Comparison of ENCODE assay signal across 16 mouse cellular contexts in genomic region chr17:86261067-86261466, GRCm38 (mm10).
A peak's percentile ranks its signal among the peaks of the same experiment; 100 is the strongest.
DNase-seq lines count a peak whose midpoint lies in the region; ATAC-seq and TF ChIP-seq lines count a peak whose summit lies in the region.
"Had no signal": no experiment of that assay in that cellular context is flagged by ENCODE, and none has a peak within 500 bp of the region (broad histone marks: within the 10 kb centered on the region; RNA-seq: fewer than 3 reads in every experiment).

No protein-coding gene starts in this region.

- H3K4me2 ChIP-seq in heart, embryonic 11.5 days = no peak overlapping the region
- H3K4me2 ChIP-seq in hindbrain, postnatal 0 days (ENCODE audit: low read depth, low read length) = no peak overlapping the region
- no peak overlapping the region for H3K4me2 ChIP-seq in hindbrain, embryonic 16.5 days (ENCODE audit: low read length)
- H3K4me2 ChIP-seq in midbrain, embryonic 14.5 days (ENCODE audit: low read length) = no peak overlapping the region
- H3K4me2 ChIP-seq in midbrain, embryonic 11.5 days = no peak overlapping the region
- H3K4me2 ChIP-seq: embryonic facial prominence, embryonic 13.5 days; intestine, embryonic 15.5 days had no signal

- TF ChIP-seq CTCF in hindbrain, postnatal 0 days (IDR thresholded peaks at IDR 0.05; ENCODE audit: low read depth) = no peak

- no peak overlapping the region for H3K9ac ChIP-seq in heart, embryonic 11.5 days (ENCODE audit: low read depth, low read length)
- no peak overlapping the region for H3K9ac ChIP-seq in hindbrain, postnatal 0 days (replicated peaks; ENCODE audit: low read length)
- no peak overlapping the region for H3K9ac ChIP-seq in hindbrain, embryonic 16.5 days (ENCODE audit: low read depth, low read length)
- H3K9ac ChIP-seq in midbrain, embryonic 14.5 days (replicated peaks; ENCODE audit: low read length) = no peak overlapping the region
- no peak overlapping the region for H3K9ac ChIP-seq in midbrain, embryonic 11.5 days (ENCODE audit: low read length)
- H3K9ac ChIP-seq: embryonic facial prominence, embryonic 13.5 days; intestine, embryonic 15.5 days had no signal

- 67% methylated on average over 8 of the region's 8 CpGs for WGBS in heart, embryonic 11.5 days (ENCODE audit: insufficient replicate concordance)
- WGBS in hindbrain, postnatal 0 days = 24% methylated on average over 8 of the region's 8 CpGs
- 35% methylated on average over 8 of the region's 8 CpGs for WGBS in hindbrain, embryonic 16.5 days
- WGBS in midbrain, embryonic 14.5 days = 56% methylated on average over 8 of the region's 8 CpGs
- 89% methylated on average over 8 of the region's 8 CpGs for WGBS in midbrain, embryonic 11.5 days

- no peak for DNase-seq in heart, adult 11 months
- DNase-seq in hindbrain, postnatal 0 days (ENCODE audit: low spot score) = peak; percentile 63
- peak; percentile 55 for DNase-seq in midbrain, embryonic 14.5 days
- no peak for DNase-seq in midbrain, embryonic 11.5 days (ENCODE audit: low spot score, missing footprints)
- peak; percentile 63 for DNase-seq in heart, postnatal 4 days
- DNase-seq in spleen, postnatal 10 days (ENCODE audit: low spot score in 2 of 2) = no peak
- DNase-seq: adrenal gland, postnatal 36 days; liver; lung, adult 2 months; right cerebral cortex, postnatal 14 days; thymus, postnatal 25 days had no signal

- H3K9me3 ChIP-seq in heart, embryonic 11.5 days (replicated peaks; ENCODE audit: control insufficient read depth, low read length) = no peaks in the 10 kb centered on the region
- H3K9me3 ChIP-seq in hindbrain, postnatal 0 days (ENCODE audit: low read length) = no peaks in the 10 kb centered on the region
- no peaks in the 10 kb centered on the region for H3K9me3 ChIP-seq in hindbrain, embryonic 16.5 days (ENCODE audit: control insufficient read depth, low read length)
- no peaks in the 10 kb centered on the region for H3K9me3 ChIP-seq in midbrain, embryonic 14.5 days (ENCODE audit: control insufficient read depth, low read length)
- H3K9me3 ChIP-seq in midbrain, embryonic 11.5 days (ENCODE audit: control insufficient read depth, low read length) = no peaks in the 10 kb centered on the region
- H3K9me3 ChIP-seq: embryonic facial prominence, embryonic 13.5 days; intestine, embryonic 15.5 days had no signal

- H3K27ac ChIP-seq in heart, embryonic 11.5 days (ENCODE audit: low read depth, low read length) = 0 out of 2 replicates have a peak overlapping the region, but pooled peaks have one; percentile 29
- H3K27ac ChIP-seq in hindbrain, postnatal 0 days = no peak overlapping the region
- H3K27ac ChIP-seq in hindbrain, embryonic 16.5 days (ENCODE audit: low read depth, low read length) = no peak overlapping the region
- no peak overlapping the region for H3K27ac ChIP-seq in midbrain, embryonic 14.5 days (replicated peaks; ENCODE audit: low read depth, low read length)
- H3K27ac ChIP-seq in midbrain, embryonic 11.5 days (ENCODE audit: low read depth, low read length) = no peak overlapping the region
- H3K27ac ChIP-seq: embryonic facial prominence, embryonic 13.5 days; intestine, embryonic 15.5 days had no signal

- H3K4me1 ChIP-seq in heart, embryonic 11.5 days (ENCODE audit: control insufficient read depth, insufficient read depth, low read length) = peaks cover 12% of the 10 kb centered on the region; the same call in 1 of the 2 replicates
- peaks cover 9% of the 10 kb centered on the region for H3K4me1 ChIP-seq in hindbrain, postnatal 0 days (ENCODE audit: insufficient read depth, low read length)
- H3K4me1 ChIP-seq in hindbrain, embryonic 16.5 days (ENCODE audit: control insufficient read depth, insufficient read depth, low read depth, low read length) = peaks cover 19% of the 10 kb centered on the region
- H3K4me1 ChIP-seq in midbrain, embryonic 14.5 days (ENCODE audit: control insufficient read depth, insufficient read depth, low read length) = 0 out of 2 replicates have a peak, but pooled peaks cover 7% of the 10 kb centered on the region
- H3K4me1 ChIP-seq in midbrain, embryonic 11.5 days (ENCODE audit: control insufficient read depth, insufficient read depth, low read length) = no peaks in the 10 kb centered on the region

- no peak overlapping the region for H3K4me3 ChIP-seq in heart, embryonic 11.5 days (ENCODE audit: low read depth, low read length)
- no peak overlapping the region for H3K4me3 ChIP-seq in hindbrain, postnatal 0 days (ENCODE audit: low read length)
- no peak overlapping the region for H3K4me3 ChIP-seq in hindbrain, embryonic 16.5 days (ENCODE audit: low read length)
- H3K4me3 ChIP-seq in midbrain, embryonic 14.5 days (replicated peaks; ENCODE audit: low read depth, low read length) = no peak overlapping the region
- H3K4me3 ChIP-seq in midbrain, embryonic 11.5 days (ENCODE audit: low read depth, low read length) = no peak overlapping the region
- H3K4me3 ChIP-seq: embryonic facial prominence, embryonic 13.5 days; intestine, embryonic 15.5 days; myocyte had no signal

- no peaks in the 10 kb centered on the region for H3K36me3 ChIP-seq in heart, embryonic 11.5 days (ENCODE audit: control insufficient read depth, insufficient read depth, low read length)
- H3K36me3 ChIP-seq in hindbrain, postnatal 0 days (ENCODE audit: insufficient read depth, low read length) = no peaks in the 10 kb centered on the region
- no peaks in the 10 kb centered on the region for H3K36me3 ChIP-seq in hindbrain, embryonic 16.5 days (ENCODE audit: control insufficient read depth, insufficient read depth, low read length)
- H3K36me3 ChIP-seq in midbrain, embryonic 14.5 days (ENCODE audit: control insufficient read depth, insufficient read depth, low read length) = no peaks in the 10 kb centered on the region
- no peaks in the 10 kb centered on the region for H3K36me3 ChIP-seq in midbrain, embryonic 11.5 days (ENCODE audit: control insufficient read depth, insufficient read depth, low read length)
- H3K36me3 ChIP-seq: embryonic facial prominence, embryonic 13.5 days; intestine, embryonic 15.5 days had no signal

- ATAC-seq in heart, embryonic 11.5 days (replicated peaks; ENCODE audit: insufficient number of reproducible peaks, low FRiP score, low TSS enrichment) = no peak
- ATAC-seq in hindbrain, postnatal 0 days = no peak
- no peak for ATAC-seq in hindbrain, embryonic 16.5 days
- ATAC-seq in midbrain, embryonic 14.5 days (ENCODE audit: low FRiP score, low TSS enrichment) = no peak
- ATAC-seq in midbrain, embryonic 11.5 days (ENCODE audit: low FRiP score) = no peak
- ATAC-seq: intestine, embryonic 15.5 days had no signal

- H3K27me3 ChIP-seq in heart, embryonic 11.5 days (ENCODE audit: control insufficient read depth, insufficient read depth, low read length) = no peaks in the 10 kb centered on the region
- H3K27me3 ChIP-seq in hindbrain, postnatal 0 days (ENCODE audit: insufficient read depth, low read length) = no peaks in the 10 kb centered on the region
- no peaks in the 10 kb centered on the region for H3K27me3 ChIP-seq in hindbrain, embryonic 16.5 days (replicated peaks; ENCODE audit: control insufficient read depth, insufficient read depth, low read length)
- H3K27me3 ChIP-seq in midbrain, embryonic 14.5 days (ENCODE audit: control insufficient read depth, insufficient read depth, low read length) = no peaks in the 10 kb centered on the region
- no peaks in the 10 kb centered on the region for H3K27me3 ChIP-seq in midbrain, embryonic 11.5 days (ENCODE audit: control insufficient read depth, insufficient read depth, low read length)
- H3K27me3 ChIP-seq: embryonic facial prominence, embryonic 13.5 days; intestine, embryonic 15.5 days had no signal

Comparison
In these comparisons a context has a peak if more than half of its experiments do, and no peak if none do; other contexts are left out.
1. DNase-seq: peak in hindbrain, postnatal 0 days (single experiment), midbrain, embryonic 14.5 days (single experiment) and heart, postnatal 4 days (single experiment); none in heart, adult 11 months (single experiment), midbrain, embryonic 11.5 days (single experiment) and spleen, postnatal 10 days (0 of 2).